Mouse (Mus musculus): ENCODE results near the gene Park7.

DNA sequence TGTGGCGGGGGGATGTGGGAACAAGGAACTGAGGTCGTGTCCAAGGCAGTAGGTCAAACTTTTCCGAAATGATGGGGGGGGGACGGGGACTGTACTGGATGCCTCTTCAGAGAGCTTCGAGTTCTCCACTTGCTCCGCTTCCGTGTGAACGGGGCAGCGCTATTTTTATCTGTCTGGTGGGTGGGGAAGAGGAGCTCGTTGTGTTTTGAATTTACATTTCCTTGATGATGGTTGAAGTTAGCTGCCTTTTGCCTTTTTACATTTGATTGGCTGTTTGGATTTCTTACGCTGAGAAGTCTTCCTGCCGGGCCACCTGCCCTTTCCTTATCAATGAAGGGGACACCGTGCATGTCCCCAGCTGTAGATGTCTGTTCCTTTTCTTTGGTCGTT lies 23.8 kb upstream of the Park7 start:
- no peak for TF ChIP-seq POLR2A (IDR thresholded peaks at IDR 0.05; ENCODE audit: extremely low read depth, insufficient read depth, low read length)
- no peak for TF ChIP-seq CTCF (IDR thresholded peaks at IDR 0.05; ENCODE audit: extremely low read depth, insufficient read depth, low read length)

Measured in cortical plate, adult 2 months (tissue).